Mouse (Mus musculus): ENCODE results near the gene Epb41l3. TPM values are rescaled to one million over a fixed set of nuclear protein-coding genes. Genes with fewer than 3 reads are reported as not detected.
A peak's percentile ranks its signal among the peaks of the same experiment; 100 is the strongest.

Gene Epb41l3
- polyA plus RNA-seq, 1 experiment from 2014 or later = 7.2 TPM

- DNase-seq (ENCODE audit: low read depth, low spot score) = no peak
Observed at GRCm38 (mm10) chr17:69192863-69193493, 117.5 kb downstream of the Epb41l3 start.

GRCm38 (mm10) chr17:69194599-69194998 lies 119.1 kb downstream of the Epb41l3 start:
- in situ Hi-C loops (cut with MboI; ENCODE audit: low pct_unique_long_range_greater_than_20kb) = no loop called here
- H3K27me3 ChIP-seq = no peaks in the 10 kb centered on the region
- DNase-seq (ENCODE audit: low read depth, low spot score) = no peak
- ChIA-PET POLR2A (interaction anchor here (1.3 kb wide), 1 partner anchor 14 kb away, joined by 3 read pairs; no protein-coding TSS in a partner anchor), CTCF (interaction anchor here (1.0 kb wide), 1 partner anchor 11 kb away, joined by 3 read pairs; no protein-coding TSS in a partner anchor)
- no peak for TF ChIP-seq CTCF (IDR thresholded peaks at IDR 0.05)
- ATAC-seq = no peak

More at GRCm38 (mm10) chr17:69192863-69193493, 117.5 kb downstream of the Epb41l3 start:
- ChIA-PET CTCF (no interaction called here), POLR2A (no interaction called here)
- no peak for ATAC-seq
- H3K27me3 ChIP-seq = no peaks in the 10 kb centered on the region
- in situ Hi-C loops (cut with MboI; ENCODE audit: low pct_unique_long_range_greater_than_20kb) = no loop called here
- no peak for TF ChIP-seq CTCF (IDR thresholded peaks at IDR 0.05)

- ATAC-seq (no peak), DNase-seq (ENCODE audit: low read depth, low spot score) (no peak)
- in situ Hi-C loops (cut with MboI; ENCODE audit: low pct_unique_long_range_greater_than_20kb) = no loop called here
Observed at GRCm38 (mm10) chr17:69195758-69196157, 120.3 kb downstream of the Epb41l3 start.

GRCm38 (mm10) chr17:69196656-69197055 lies 121.2 kb downstream of the Epb41l3 start:
- ChIA-PET CTCF (interaction anchor here (1.4 kb wide), 1 partner anchor 8 kb away, joined by 3 read pairs; no protein-coding TSS in a partner anchor), POLR2A (no interaction called here)
- no peak for TF ChIP-seq CTCF (IDR thresholded peaks at IDR 0.05)
- in situ Hi-C loops (cut with MboI; ENCODE audit: low pct_unique_long_range_greater_than_20kb) = no loop called here
- H3K27me3 ChIP-seq = no peaks in the 10 kb centered on the region
- ATAC-seq (no peak), DNase-seq (ENCODE audit: low read depth, low spot score) (no peak)

More at GRCm38 (mm10) chr17:69195758-69196157, 120.3 kb downstream of the Epb41l3 start:
- TF ChIP-seq CTCF (IDR thresholded peaks at IDR 0.05) = no peak
- CTCF ChIA-PET = no interaction called here
- no peaks in the 10 kb centered on the region for H3K27me3 ChIP-seq
- POLR2A ChIA-PET = no interaction called here

GRCm38 (mm10) chr17:69198805-69199204 lies 123.3 kb downstream of the Epb41l3 start:
- ChIA-PET CTCF (no interaction called here), POLR2A (no interaction called here)
- no peaks in the 10 kb centered on the region for H3K27me3 ChIP-seq
- no peak for TF ChIP-seq CTCF (IDR thresholded peaks at IDR 0.05)
- DNase-seq (ENCODE audit: low read depth, low spot score) (no peak), ATAC-seq (no peak)
- in situ Hi-C loops (cut with MboI; ENCODE audit: low pct_unique_long_range_greater_than_20kb) = no loop called here

GRCm38 (mm10) chr17:69199827-69200226 lies 124.3 kb downstream of the Epb41l3 start:
- ChIA-PET POLR2A (no interaction called here), CTCF (interaction anchor here (1.2 kb wide), 1 partner anchor 20 kb away, joined by 3 read pairs; no protein-coding TSS in a partner anchor)
- ATAC-seq (no peak), DNase-seq (ENCODE audit: low read depth, low spot score) (no peak)
- no peaks in the 10 kb centered on the region for H3K27me3 ChIP-seq
- TF ChIP-seq CTCF (IDR thresholded peaks at IDR 0.05) = no peak
- in situ Hi-C loops (cut with MboI; ENCODE audit: low pct_unique_long_range_greater_than_20kb) = no loop called here

GRCm38 (mm10) chr17:69200936-69201335 lies 125.5 kb downstream of the Epb41l3 start:
- ChIA-PET POLR2A (no interaction called here), CTCF (interaction anchor here (1.1 to 1.4 kb wide), 3 partner anchors 9 to 55 kb away, joined by 3 to 4 read pairs (median 3); no protein-coding TSS in a partner anchor)
- TF ChIP-seq CTCF (IDR thresholded peaks at IDR 0.05) = no peak
- DNase-seq (ENCODE audit: low read depth, low spot score) (no peak), ATAC-seq (no peak)
- in situ Hi-C loops (cut with MboI; ENCODE audit: low pct_unique_long_range_greater_than_20kb) = no loop called here
- H3K27me3 ChIP-seq = no peaks in the 10 kb centered on the region

GRCm38 (mm10) chr17:69205282-69205999 lies 130.0 kb downstream of the Epb41l3 start:
- no peak for TF ChIP-seq CTCF (IDR thresholded peaks at IDR 0.05)
- in situ Hi-C loops (cut with MboI; ENCODE audit: low pct_unique_long_range_greater_than_20kb) = no loop called here
- no peak for DNase-seq (ENCODE audit: low read depth, low spot score)
- CTCF ChIA-PET = interaction anchor here (0.7 to 1.4 kb wide), 4 partner anchors 9 to 70 kb away, joined by 3 read pairs; no protein-coding TSS in a partner anchor
- POLR2A ChIA-PET = no interaction called here
- ATAC-seq = no peak
- H3K27me3 ChIP-seq = no peaks in the 10 kb centered on the region

- ATAC-seq (no peak), DNase-seq (ENCODE audit: low read depth, low spot score) (no peak)
- H3K27me3 ChIP-seq = no peaks in the 10 kb centered on the region
- ChIA-PET POLR2A (interaction anchor here (0.6 kb wide), 1 partner anchor 20 kb away, joined by 3 read pairs; no protein-coding TSS in a partner anchor), CTCF (interaction anchor here (1.4 kb wide), 1 partner anchor 10 kb away, joined by 4 read pairs; no protein-coding TSS in a partner anchor)
- in situ Hi-C loops (cut with MboI; ENCODE audit: low pct_unique_long_range_greater_than_20kb) = no loop called here
- TF ChIP-seq CTCF (IDR thresholded peaks at IDR 0.05) = no peak
Observed at GRCm38 (mm10) chr17:69207562-69208312, 132.3 kb downstream of the Epb41l3 start.

GRCm38 (mm10) chr17:69211065-69211464 lies 135.6 kb downstream of the Epb41l3 start:
- no peak for DNase-seq (ENCODE audit: low read depth, low spot score)
- ChIA-PET CTCF (no interaction called here), POLR2A (no interaction called here)
- in situ Hi-C loops (cut with MboI; ENCODE audit: low pct_unique_long_range_greater_than_20kb) = no loop called here
- ATAC-seq = no peak
- peak; percentile 40 for TF ChIP-seq CTCF (IDR thresholded peaks at IDR 0.05)
- H3K27me3 ChIP-seq = no peaks in the 10 kb centered on the region

Measured in Patski (cell line).